Mouse (Mus musculus): ENCODE measurements at regions not wholly inside any gene's neighbourhood (a gene's known extent, or its start where the extent isn't known, plus 50 kb on each side); places are given as distances from the start of the nearest gene placed in this dataset.

DNA sequence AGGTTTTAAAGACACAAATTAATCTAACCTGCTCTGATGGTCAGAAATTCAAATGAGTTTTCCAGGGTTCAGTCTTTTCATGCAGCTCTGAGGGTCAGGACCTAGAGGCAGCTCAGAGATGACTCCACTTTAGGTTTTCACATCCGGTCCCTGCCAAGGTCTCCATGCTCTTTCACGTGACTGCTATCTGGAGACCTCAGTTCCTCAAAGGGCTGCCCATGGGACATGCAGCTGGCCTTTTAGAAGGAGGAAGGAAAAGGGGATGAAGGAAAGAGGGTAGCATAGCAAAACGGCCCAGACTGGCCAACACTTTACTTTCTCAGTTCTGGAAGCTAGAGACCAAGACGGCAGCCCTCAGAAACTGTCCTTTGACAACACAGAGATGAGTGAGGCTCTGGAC lies 276.6 kb downstream of the Nuak1 start:
- TF ChIP-seq POLR2A (IDR thresholded peaks at IDR 0.05; ENCODE audit: low read depth, low read length) (no peak), CTCF (IDR thresholded peaks at IDR 0.05; ENCODE audit: extremely low read depth, insufficient read depth, insufficient read length, insufficient replicate concordance) (no peak)

All from spleen, adult 2 months (tissue).